Mouse (Mus musculus) spleen, postnatal 4 days (tissue): ENCODE measurements at regions not wholly inside any gene's neighbourhood (a gene's known extent, or its start where the extent isn't known, plus 50 kb on each side); places are given as distances from the start of the nearest gene placed in this dataset.
"Not testable (repeated sequence)": the region's sequence is repeated elsewhere in the genome, so short reads cannot be mapped to it uniquely, and the experiment has no call there.

ENCODE experiments used
- DNase-seq, 2 experiments: peaks; one replicate each; pipeline ENCODE4 v3.0.0; 2022; ENCODE audit warnings: low spot score in 2 of 2

DNA sequence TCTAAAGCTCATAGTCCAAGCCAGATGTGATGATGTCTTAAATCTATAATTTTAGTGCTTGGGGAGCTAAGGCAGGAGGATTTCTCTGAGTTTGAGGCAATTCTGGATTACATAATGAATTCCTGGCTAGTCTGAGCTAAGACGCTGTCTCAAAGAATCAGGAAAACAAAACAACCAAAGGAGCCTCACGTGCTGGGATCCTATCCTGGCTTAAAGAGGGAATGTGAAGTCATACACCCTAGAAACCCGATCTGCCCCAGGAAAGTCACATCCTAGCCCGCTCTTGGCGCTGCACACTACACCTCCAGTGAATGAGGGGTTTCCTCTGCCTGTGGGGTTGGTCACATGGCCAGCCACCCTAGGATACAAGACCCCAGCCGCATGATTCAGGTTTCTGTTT is 211.2 kb downstream of the Glrx3 start:
- DNase-seq: no peak

DNA sequence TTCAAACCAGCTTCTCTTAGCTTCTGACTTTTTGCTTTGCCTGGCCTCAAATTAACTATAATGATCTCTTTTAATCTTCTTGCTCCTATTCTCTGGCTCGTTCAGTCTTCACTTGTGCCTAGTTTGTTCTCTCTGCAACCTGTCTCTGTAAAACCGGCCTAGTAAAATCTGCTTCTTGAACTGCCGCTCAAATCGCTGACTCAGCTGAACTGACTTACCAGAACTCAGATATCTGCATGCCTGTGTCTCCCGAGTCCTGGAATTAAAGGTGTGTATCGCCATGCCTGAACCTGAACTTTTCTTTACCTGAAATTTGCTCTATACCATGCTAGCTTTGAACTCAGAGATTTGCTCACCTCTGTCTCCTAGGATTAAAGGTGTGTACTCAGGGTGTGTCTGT is 212.2 kb downstream of the Glrx3 start:
- DNase-seq: no peak

DNA sequence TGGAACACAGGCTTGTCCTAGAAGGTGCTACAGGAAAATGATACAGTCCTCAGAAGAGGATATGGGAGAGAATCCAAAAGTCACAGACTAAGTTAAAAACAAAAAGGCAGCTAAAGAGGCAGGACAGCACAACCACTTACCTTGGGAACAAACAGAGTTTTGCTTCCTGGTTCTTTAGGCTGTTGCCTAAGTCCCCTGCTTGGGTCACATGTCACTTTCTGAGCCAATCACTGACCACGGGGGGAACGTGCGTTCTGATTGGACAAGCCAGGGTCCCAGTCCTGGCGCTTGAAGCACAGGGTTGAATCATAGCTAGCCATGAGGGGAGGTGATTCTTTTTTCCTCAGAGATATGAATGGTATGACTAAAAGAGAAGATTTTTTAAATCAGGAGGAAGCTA is 216.4 kb downstream of the Glrx3 start:
- DNase-seq: no peak

DNA sequence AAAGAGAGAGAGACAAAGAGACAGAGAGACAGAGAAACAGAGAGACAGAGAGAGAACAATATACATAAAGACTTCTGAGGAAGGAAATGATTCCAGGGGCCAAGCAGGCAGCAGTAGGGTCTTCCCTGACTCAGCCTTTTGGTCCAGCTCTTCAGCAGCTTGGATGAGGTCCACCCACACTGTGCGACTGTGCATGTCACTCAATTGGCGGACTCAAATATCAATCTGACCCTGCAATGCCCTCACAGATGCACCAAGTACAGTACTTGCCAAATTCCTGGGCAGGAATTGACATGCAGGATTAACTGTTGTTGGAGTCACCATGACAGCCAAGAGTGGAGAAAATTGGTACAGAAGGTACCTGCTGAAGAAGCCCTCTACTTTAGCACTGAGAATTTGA is 229.8 kb downstream of the Glrx3 start:
- no peak for DNase-seq

DNA sequence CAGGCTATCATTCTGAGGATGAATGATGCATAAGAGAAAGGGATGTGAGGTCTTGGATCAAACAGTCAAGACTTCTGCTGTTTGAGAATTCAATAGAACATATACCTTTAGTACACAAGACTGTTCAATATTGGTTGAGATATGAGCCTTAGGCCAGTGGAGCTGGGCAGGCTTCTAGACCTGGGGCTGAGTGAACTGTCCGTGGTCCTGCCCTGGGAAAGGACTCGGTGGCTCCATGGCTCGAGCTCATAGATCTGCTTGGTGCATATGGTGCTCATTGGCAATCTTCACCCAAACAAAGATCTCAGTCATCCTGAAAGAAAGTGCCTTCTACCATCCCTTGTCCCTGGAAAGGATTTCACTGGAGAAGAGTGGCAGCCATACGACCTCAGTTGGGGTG is 233.7 kb downstream of the Glrx3 start:
- DNase-seq: no peak

DNA sequence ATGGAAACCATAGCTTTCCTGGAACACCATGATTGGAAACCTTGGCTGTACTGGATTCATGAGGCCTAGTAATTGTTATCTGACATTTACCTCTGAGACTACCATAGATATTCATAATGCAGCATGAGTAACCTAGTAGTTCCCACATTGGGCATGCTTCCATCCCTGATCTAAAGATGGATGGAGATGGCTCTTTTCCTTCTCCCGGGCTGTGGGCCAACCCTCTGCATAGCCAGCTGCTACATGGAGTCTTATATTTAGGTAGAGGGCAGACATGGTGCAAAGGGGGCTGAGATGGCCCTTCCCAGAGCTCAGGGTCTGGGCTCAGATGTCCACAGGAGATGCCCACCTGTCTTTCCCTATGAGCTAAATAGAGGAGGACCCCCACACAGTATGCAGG is 237.2 kb downstream of the Glrx3 start:
- no peak for DNase-seq

DNA sequence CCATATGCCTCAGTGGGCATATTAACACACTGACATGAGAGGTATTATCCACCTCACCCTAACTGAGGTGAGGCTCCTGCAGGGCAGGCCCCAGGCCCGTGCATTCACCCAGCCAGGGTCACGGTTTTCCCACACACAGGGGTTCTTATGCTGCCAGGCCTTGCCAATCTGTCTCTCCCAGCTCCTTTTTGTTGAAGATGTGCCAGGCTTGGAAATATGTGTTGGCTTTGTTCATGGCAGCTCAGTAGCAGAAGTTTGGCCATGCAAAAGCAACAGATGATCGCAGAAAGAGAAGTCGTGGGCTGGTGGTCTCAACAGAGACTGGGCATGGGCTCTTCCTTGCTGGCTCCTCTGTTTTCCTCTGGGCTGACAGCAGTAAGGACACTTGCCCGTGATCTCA is 238.0 kb downstream of the Glrx3 start:
- DNase-seq: no peak

DNA sequence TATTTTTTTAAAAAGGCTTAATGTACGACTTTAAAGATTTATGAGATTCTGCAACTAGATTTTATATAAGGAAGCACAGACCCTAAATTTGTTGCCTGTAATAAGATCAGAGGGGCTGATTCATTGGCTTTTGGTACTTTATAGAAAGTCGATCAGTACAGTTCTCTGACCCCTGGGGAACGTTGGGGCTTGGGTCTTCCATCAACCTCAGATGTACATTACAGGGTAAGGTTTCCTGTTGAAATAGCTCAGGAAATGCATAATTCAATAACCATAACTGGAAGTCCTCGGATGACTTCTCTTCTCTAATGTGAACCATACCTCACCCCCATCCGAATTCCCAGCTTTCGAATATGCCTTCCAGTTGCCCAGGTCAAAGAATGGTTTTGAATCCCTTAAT is 247.4 kb downstream of the Glrx3 start:
- DNase-seq: no peak

DNA sequence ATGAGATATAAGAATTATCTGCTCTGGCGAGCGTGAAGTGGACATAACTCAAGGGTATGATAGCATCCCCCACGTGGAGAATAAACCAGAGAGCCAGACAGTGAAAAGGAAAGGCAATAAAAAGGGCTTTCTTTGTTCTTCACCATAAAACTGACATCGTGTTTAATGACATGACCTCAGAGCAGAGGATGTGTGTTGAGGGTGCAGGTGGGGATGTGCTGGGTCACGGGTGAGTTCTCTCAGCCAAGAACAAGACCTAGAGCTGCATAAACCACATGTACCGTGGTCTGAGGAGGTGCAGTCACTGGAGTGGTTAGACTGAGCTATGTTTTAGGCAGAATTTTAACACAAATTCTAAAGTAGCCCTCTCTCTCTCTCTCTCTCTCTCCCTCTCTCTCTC is 247.9 kb downstream of the Glrx3 start:
- DNase-seq: no peak

DNA sequence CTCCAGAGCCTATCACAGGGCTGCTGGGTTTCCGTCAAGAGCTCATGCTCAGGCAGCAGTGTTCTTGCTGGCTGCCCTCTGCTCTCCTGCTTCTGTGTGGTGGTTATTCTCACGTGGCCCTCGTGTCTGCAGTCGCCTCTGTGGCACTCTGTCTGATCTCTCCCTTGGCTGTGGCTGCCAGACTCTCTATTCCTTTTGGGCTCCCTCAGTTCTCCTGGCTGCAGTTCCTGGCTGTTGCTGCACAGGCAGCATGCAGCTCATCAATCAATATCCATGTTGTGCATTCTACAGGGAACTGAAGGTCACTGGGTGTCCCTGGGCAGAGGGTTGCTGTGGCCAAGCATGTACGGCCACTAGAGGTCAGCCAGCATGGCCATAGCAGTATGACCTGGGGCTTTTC is 259.4 kb downstream of the Glrx3 start:
- no peak for DNase-seq

DNA sequence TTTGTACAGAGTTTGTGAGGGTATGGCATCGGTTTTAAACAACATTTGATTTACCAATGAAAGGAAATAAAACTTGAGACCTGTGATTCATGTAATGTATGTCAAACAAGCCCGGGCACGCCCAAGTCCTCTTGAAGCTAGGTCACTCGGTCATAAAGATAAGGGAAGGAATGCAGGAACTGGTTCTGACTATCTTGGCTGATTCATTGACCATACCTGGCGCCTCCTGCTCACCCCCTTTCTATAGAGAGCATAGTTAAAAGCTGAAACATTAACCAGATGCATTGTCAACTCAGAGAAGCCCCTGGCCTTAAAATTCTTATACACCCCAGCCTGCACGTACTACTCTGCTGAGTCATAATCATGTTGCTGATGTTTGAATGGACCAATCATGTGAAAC is 261.1 kb downstream of the Glrx3 start:
- not testable (repeated sequence) for DNase-seq

DNA sequence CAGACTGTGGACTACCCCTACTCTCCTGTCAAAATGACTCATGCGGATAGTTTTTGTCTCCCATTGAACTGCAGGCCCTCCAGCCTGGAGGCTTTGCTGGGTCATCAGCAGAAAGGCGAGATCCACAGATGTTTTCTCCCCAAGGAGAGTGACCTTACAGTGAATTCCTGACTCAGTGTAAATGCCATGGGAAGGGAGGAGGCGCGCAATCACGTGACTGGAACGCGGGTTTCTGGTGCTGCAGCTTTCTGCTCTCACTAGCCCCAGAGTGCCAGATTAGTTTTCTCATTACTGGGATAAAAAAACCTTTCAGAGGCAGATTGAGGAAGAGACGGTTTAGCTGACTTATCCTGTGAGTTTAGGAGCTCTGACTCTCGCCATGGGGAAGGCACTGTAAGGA is 275.4 kb downstream of the Glrx3 start:
- no peak for DNase-seq

DNA sequence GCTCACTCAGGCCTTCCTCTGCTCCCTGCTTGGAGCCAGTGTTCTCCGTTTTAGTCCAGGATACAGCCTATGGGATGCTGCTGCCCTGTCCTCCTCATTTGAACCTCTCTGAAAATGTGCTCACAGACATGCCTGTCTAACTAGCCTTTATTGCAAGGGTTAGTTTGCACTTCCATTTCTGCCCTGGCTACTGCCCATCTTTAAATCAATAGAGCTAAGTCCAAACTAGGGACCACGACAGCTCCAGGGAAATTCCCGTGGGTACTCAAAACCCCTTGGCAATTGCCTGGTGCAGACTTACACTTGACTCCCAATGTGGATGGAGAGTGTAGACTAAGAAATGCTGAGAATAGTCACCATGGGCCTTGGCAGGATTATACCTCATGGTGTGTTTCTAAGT is 276.4 kb downstream of the Glrx3 start:
- DNase-seq: no peak

DNA sequence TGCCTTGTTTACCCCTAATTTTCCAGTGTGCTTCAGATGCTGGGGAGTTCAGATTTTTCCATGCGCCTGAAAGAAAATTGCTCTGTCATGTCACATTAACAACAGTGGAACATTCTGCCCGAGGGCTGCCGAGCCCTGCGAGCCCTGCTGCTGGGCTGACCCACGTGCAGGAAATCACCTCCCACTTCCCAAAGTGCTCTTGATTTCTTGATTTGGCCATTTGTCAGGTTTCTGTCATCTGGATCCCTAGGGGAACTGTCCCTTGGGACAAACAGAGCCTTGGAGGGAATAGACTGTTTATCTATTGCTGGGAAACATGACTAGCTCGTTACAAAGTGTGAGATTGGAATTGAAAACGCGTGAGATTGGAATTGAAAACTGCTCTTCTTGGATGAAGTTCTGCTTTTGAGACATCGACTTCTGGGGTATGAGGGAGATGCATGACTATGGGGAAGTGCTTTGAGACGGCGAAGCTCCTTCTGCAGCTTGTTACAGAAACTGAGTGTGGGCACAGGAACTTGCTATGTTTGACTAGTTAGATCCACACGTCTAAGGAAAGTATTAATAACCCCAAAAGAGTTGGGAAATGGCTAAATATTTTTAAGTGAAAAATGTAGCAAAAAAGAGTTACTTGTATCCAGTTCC is 277.0 kb downstream of the Glrx3 start:
- no peak for DNase-seq

DNA sequence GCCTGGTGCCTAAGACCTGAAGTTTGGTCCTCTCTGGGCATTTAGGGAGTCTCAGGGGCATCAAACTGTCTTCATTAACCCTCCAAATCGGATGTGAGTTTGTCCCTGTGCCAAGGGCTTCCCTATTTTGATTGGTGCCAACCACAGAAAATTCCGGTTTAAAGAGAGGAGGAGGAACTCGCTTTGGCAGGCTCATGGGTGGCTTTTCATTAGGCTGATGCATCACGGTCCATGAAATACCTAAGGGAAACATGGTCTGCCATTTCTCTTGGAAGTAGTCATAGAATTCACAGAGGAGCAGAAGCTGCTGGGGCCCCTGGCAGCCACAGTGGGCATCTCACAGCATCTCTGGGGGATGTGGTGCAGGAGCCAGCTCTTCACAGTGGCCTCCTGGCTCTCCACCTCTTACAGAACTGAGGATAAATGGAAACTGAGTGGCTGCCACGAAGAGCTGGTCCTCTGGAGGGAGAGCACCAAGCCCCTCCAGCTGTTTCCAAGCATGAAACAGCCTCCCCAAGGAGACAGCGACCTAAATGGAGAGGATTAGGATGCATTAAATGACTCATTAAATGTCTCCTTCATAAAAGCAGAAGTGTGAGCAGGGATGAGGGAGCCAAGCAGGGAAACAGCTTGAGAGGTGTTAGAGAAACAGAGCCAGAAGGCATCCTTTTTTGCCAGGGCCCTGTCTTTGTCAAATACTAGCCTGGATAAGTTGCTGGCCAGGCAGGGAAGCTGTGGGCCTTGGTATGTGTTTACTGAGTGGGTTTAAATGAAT is 277.9 kb downstream of the Glrx3 start:
- DNase-seq: no peak

DNA sequence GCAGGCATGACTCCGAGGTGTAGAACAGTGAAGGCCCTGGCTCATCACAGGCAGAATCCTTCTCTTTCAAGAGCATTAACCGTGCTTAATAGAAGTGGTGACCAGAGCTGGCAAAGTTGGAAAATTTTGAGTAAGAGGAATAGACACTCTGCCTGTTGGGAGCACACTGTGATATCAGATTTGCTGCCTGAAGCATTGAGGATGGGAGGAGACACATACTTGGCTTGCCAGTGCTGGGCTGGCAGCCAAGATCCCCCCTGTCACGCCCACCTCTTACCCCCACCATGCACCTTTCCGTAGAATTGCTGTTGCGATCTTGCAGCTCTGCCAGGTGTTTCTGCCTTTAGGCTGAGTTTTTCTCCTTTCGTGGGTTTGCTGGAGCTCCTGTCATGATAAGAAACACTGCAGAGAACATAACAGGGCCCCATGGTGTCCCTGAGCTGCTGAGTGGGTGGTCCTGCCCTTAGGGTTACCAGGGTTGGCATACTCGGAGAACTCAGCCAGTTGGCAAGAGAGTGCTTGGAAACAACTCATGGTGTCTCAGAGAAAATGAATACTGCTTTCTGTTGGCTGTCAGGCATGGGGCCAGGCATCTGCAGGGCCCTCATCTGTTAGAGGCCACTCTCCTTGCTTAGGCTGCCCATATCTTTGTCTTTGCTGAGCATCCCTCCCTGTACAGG is 286.1 kb downstream of the Glrx3 start:
- no peak for DNase-seq

DNA sequence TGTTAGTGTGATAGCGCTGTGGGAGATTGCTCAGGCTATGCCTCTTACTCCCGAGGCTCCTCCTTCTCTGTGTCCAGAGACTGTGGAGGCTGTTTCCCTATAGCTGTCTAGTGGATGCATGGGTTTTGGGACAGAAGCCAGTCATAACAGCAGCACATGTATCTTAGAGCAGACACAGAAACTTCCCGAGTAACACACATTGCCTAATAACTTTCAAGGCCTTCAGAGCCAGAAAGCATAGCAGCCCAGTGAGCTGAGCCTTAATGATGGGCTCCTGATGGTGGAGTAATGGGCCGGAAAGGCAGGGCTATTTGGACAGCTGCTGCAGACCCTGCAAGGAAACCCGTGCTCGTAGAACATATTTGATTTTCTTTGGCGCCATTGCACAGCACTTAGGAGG is 288.6 kb downstream of the Glrx3 start:
- no peak for DNase-seq

DNA sequence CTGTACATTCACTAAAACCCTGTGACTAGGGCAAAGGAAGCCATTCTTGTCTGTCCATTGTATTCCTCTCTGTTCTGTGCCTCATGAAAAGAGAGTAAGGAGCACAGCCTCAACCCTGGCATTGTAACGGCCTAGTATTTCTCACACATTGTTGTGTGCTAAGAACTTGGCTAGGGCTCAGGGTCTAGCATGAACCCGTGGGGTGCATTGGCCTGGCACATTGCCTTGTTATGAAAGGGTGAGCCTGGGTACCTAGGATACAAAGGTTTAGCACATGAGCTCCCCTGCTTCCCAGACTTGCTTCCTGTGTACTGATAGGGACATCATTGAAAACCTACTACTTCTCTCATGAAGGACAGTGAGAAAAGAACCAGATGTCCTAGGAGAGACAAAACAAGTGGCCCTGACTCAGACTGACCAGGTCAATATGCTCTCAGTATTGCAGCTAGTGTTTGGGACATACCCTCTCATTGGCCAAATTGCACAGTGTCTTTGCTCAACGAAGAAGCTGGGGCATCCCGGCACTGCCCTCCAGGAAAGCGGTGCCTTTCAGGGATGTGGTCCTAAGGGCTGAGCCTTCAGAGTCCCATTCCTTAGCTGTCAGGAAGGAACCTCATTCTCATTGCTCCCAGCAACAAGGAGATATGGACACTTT is 298.6 kb downstream of the Glrx3 start:
- no peak for DNase-seq

DNA sequence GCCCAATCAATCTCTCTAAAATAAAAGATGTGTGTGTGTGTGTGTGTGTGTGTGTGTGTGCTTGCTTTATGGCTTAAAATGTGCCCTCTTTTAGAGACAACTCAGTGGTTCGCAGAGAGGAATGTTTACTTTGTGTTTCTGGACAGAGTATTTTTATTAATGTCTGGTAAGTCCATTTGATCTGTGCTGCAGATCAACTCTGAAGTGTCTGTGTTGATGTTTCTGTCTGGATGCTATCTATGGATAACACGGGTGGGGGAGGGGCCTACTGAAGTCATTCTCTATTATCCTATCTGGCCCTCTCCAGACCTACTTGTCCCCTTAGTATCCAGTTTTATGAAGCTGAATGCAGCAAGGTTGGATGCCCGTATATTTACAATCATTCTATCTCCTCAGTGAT is 304.3 kb downstream of the Glrx3 start:
- DNase-seq: no peak

DNA sequence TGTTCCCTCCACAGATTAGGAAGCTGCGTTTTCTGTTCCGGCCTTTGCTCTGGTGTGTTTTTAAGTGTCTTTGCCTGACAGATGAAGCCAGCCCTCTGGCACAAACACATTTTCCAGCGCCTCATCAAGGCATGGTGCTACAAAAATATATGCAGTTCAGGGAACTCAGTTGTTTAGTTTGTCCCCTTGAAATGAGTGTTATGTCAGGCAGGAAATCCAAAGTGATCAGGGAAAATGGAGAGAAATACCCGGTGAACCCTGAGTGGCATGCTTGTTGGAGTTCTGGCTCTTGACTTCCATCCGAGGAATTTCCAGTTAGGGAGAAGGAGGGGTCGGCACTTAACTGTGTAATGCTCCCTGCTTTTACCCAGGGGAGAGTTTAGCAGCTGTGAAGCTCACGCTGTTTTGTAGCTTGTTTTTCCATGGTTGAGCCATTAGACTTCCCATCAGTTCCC is 304.9 kb downstream of the Glrx3 start:
- no peak for DNase-seq

DNA sequence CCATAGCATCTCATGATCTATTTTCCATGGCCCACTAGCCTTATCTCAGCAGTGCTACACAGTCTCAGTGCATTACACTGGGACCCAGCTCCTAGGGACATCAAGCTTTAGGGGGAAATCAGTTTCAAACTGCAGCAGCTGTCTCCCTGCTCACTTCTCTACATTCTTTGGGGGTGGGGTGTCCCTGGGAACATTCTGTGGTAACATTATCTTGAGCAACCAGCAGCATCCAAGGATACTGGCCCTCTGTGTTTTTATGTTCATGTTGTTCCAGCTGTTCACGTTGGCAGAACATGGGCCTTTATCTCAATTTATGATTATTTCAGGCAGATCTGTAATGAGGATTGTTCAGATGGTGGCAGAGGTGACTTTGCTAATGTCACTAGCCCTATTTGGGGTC is 308.2 kb downstream of the Glrx3 start:
- no peak for DNase-seq

DNA sequence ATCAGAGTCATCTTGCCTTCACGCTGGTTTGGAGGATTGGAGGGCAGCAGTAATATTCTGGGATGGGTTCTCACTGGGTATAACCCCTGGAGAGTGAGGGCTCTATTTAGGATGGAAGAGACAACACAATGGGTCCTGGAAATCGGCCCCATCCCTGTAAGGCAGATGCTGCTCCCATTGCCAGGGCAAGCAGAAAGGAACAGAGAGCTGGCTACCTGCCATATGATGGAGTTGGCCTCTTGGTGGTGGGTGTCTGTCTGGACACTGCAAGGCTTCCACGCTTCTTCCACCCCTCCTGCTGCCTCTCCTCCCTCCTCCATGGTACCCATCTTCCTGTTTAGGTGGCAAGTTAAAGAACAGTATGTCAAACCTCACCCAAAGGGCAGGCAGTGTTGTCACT is 308.6 kb downstream of the Glrx3 start:
- DNase-seq: no peak

DNA sequence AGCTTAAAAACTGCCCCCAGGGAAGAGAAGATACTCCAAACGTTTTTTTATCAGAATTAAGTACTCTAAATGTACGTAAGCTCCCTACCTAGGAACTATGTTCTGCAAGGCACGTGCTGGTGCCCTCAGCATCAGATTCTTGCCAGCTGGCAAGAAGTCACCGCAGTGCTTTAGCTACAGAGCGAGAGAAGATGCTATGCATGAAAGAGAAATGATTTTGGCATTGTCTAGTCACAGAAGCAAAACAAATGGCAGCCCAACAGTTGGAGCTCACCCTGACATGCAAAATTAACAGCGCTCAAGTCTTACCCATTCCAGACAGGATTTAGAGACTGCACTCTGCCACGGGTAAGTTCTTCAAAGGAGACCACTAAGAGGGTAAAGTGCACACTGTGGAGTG is 311.5 kb downstream of the Glrx3 start:
- DNase-seq: no peak
